Mouse (Mus musculus): ENCODE data around the gene Rnls.

Rnls gene

GRCm38 (mm10) chr19:33179595-33179994 is 212.5 kb downstream of the Rnls start:
- no peak for DNase-seq (ENCODE audit: low read depth, low spot score)

DNA sequence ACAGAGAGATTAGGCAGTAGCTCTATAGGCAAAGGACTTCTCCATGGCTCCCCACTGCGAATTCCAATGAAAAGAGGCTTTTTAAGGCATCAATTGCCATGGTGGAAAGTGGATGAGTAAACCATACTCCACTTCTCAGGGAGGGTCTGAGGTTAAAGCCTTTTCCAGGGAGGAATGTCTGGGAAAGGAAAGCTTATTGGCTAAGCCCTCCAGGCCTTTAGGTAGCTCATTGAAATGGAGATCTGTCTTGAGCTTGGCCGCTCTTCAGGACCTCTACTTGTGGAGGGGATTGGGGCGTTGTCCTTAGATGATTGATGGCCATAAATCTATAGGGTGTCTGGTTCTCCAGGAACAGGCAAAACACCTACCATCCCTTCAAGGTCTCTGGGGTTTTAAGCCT is 213.2 kb downstream of the Rnls start:
- no peak for DNase-seq (ENCODE audit: low read depth, low spot score)

- no peak for DNase-seq (ENCODE audit: low read depth, low spot score)
Observed at GRCm38 (mm10) chr19:33178367-33178766, 213.7 kb downstream of the Rnls start.

DNA sequence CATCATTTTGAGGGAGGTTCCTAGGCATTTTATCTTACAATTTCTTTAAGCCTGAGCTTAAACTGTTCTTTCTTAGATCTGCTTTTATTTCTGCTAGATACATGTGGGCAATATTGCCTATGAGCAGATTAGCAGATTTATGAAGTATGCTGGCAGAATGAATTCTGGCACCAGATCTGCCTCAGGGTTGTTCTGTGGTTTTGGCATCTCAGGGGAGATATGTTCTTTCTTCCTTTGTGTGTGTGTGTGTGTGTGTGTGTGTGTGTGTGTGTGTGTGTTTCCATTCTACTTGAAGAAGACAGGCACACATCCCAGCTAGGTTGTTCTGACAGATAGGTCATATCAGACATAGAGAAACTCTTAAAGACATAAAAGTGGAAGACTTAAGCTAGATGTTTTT is 218.1 kb downstream of the Rnls start:
- DNase-seq (ENCODE audit: low read depth, low spot score): no peak

GRCm38 (mm10) chr19:33169881-33170280 is 222.2 kb downstream of the Rnls start:
- DNase-seq (ENCODE audit: low read depth, low spot score): no peak

DNA sequence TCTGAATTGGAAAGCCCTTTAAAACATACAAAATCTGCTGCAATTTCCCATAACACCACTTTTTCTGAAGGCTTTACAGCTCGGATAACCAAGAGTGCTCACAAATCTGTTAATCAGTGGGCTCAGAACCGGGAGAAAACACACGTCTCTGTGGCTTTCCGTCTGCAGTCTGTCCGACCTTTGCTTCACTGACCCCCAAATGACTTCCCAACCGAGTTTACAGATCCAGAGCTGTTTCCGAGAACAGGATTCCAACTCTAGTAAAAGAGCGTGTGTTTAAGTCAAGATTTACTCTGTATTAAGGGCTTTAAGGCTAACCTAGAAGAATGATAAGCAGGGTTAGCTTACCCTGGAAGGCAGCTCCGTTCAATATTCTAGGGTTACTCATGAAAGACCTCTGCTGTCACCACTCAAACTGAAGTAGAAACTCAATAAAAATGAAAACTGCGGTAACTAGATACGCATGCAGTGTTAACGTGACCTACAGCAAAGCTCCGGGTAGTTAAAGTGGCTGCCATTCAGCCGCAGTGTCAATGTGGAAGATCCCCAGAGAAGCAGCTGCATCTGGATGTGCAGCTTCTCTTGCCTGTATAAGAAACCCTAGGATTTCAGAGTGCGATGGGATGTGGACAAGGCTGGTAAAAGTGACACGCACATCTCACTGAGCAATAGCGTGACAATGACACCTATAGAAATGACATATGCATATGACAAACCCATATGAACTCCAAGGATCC is 224.4 kb downstream of the Rnls start:
- no peak for DNase-seq (ENCODE audit: low read depth, low spot score)

- no peak for DNase-seq (ENCODE audit: low read depth, low spot score)
Observed at GRCm38 (mm10) chr19:33164801-33165200, 227.3 kb downstream of the Rnls start.

DNA sequence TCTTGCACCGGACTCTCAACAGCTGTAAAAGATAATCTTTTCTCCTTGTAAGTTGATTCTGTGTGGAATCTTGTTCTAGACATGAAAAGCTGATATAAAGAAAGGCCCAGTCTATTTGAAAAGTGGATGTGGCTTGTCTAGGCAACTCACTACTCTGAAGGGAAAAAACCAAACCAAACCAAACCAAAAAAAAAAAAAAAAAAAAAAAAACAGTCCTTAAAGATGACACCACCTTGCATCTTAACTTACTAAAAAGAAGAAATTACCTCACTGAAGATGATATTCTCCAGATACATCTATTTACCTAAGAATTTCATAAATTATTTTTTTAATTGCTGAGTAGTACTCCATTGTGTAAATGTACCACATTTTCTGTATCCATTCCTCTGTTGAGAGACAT is 230.2 kb downstream of the Rnls start:
- no peak for DNase-seq (ENCODE audit: low read depth, low spot score)

DNA sequence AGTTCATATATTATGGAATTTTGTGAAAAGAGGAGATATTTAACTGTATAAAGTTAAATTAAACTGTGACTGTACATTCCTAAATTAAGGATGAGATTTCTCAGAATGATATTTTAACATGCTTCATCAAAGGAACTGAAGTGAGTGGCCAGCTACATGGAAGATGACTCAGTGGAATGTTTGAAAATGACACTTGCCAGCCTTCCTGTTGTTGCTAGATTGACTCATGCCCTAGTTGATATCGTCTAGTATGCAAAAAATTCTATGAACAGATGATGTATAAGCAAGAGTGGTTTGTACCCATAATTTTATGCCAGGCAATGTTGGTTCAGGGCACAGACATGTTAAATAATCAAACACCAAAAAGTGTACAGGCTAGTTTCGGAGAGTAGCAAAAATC is 232.2 kb downstream of the Rnls start:
- DNase-seq (ENCODE audit: low read depth, low spot score): no peak

- no peak for DNase-seq (ENCODE audit: low read depth, low spot score)
Observed at GRCm38 (mm10) chr19:33159192-33159591, 232.9 kb downstream of the Rnls start.

- DNase-seq (ENCODE audit: low read depth, low spot score): no peak
Observed at GRCm38 (mm10) chr19:33158234-33158633, 233.9 kb downstream of the Rnls start.

DNA sequence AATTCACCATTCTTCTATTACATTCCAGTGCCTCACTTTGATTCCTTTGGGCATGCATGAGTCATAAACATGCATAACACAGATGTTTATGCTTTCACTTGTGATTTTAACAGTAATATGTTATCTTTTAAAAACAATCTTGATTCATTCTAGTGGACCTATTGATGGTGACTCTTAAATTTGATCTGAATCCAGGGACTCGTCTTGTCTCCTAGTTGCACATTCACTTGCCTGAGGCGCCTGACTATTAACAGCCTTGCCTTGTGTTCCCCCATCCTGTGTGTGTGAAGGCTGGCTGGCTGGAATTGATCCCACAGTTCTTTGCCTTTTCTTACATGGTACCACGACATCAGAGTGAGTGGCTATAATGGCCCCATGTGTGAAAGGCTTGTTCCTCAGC is 243.7 kb downstream of the Rnls start:
- DNase-seq (ENCODE audit: low read depth, low spot score): no peak

GRCm38 (mm10) chr19:33143198-33143597 is 248.9 kb downstream of the Rnls start:
- DNase-seq (ENCODE audit: low read depth, low spot score): no peak

- DNase-seq (ENCODE audit: low read depth, low spot score): no peak
Observed at GRCm38 (mm10) chr19:33137316-33137715, 254.8 kb downstream of the Rnls start.

- no peak for DNase-seq (ENCODE audit: low read depth, low spot score)
Observed at GRCm38 (mm10) chr19:33122611-33123226, 269.4 kb downstream of the Rnls start.

GRCm38 (mm10) chr19:33119947-33120346 is 272.1 kb downstream of the Rnls start:
- DNase-seq (ENCODE audit: low read depth, low spot score): no peak

DNA sequence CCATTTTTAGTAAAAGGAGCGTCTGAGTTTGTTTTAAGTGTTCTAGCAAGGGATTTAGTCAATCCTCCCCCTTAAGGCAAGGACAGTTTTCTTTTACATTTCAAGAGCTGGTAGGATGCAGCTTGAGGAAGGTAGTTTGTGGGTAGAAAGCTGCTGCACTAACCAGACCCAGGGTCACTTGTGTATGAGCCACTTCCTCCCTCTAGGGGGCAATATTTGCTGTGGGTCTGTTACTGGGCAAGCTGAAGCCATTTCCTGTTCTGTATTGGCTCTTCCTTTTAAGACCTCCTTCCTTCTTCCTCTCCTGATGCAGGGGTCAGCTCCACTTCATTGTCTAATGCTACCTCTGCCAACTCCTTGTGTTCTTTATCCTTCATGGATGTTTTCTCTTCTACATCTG is 273.2 kb downstream of the Rnls start:
- no peak for DNase-seq (ENCODE audit: low read depth, low spot score)

GRCm38 (mm10) chr19:33114631-33115295 is 277.3 kb downstream of the Rnls start:
- DNase-seq (ENCODE audit: low read depth, low spot score): no peak

DNA sequence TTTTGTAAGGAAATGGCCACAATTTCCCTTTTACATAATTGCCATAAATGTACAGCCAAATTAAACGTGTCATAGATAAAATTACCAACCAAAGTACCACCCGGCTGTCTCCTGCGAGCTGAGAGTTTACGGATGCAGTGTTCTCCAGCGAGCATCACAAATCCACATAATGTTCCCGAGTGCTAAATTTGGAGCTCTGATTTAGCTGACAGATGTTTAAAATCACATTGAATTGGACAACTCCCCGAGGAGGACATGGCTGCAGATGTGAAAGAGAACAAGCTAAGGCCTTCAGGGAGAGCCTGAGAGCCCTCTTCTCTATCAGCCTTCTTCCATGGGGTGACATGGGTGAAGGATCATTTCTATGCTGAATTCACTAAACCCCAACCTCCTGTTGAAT is 278.3 kb downstream of the Rnls start:
- no peak for DNase-seq (ENCODE audit: low read depth, low spot score)

DNA sequence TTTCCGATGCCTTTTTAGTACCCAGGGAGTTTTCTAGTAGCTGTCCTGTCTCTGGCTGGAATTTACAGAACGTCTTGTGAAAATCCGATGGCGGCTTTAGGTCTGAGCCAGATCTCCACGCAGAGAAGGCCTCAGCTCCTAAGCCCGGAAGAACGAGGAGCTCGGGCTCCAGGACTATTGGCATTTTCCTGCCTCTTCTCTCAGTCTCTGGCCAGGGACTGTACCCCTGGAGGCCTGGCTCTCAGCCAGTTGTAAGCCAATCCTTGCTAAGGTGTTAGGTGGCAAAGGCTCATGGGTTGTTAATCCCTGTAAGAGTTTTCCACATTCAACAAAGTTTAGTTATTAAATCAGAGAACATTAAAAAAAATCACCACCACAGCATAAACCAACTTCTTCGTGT is 281.7 kb downstream of the Rnls start:
- DNase-seq (ENCODE audit: low read depth, low spot score): no peak

- DNase-seq (ENCODE audit: low read depth, low spot score): no peak
Observed at GRCm38 (mm10) chr19:33109941-33110371, 282.1 kb downstream of the Rnls start.

GRCm38 (mm10) chr19:33109141-33109540 is 283.0 kb downstream of the Rnls start:
- no peak for DNase-seq (ENCODE audit: low read depth, low spot score)

- no peak for DNase-seq (ENCODE audit: low read depth, low spot score)
Observed at GRCm38 (mm10) chr19:33103851-33104250, 288.2 kb downstream of the Rnls start.
